Mouse (Mus musculus) kidney, postnatal 10 days (tissue): Measurements from ENCODE around the gene Olfr107.

Experiments
- DNase-seq: peaks from one replicate; pipeline ENCODE4 v3.0.0; 2021; ENCODE audit warnings: mixed read lengths

The Olfr107 gene

DNA sequence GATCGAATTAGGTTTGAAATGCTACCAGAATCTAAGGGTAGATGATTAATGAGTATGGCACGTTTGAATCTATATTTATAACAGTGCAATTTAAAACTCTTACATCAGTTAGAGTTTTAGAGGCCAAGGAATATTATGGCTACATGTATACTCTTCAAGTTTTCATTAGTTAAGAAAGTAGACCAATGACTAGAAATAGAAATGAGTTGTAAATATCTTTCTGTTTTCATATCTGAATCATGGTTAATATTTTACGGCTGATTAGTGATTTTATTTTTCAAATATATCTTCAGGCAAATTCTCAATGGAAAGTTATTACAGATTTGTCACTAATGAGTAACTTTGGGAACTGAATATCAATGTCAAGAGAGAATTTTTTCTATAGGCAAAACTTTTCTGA lies at the start of gene Olfr107:
TSS of gene Olfr107 (plus strand) at position 301 of the 400 bp plus-strand sequence.
- DNase-seq = no peak

DNA sequence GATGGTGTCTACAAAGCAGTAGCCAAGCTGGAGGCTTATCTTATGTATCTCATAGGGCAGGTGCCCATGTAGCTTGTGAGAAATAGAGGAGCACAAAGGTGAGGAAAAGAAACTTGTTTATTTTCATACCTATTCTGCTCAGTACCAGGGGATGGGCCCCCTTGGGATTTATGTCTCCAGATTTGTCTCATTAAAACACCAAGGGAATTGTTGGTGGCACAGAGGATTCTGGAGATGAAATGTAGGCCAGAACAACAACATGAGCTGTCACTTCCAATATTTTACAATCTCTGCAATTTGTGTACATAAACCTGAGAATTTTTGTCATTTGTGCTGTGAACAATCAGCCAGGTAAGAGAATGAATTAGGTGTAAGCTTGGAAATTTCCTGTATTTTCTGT lies 39.7 kb upstream of the Olfr107 start, which contains the start of gene Olfr104-ps:
TSS of gene Olfr104-ps (plus strand) at position 301 of the 400 bp plus-strand sequence.
- DNase-seq = no peak

DNA sequence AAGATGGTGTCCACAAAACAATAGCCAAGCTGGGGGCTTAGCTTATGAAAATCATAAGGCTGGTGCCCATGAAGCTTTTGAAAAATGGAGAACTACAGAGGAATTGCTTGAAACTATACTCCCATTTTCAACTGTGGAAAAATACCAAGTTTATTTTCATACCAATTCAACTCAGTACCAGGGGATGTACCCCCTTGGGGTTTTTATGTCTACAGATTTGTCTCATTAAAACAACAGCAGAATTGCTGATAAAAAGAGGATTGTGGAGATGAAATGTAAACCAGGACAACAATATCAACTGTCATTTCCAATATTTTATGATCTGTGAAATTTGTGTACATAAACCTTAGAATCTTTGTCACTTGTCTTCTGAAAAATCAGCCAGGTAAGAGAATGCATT lies 20.3 kb upstream of the Olfr107 start, which contains the start of gene Olfr105-ps:
TSS of gene Olfr105-ps (plus strand) at position 301 of the 400 bp plus-strand sequence.
- DNase-seq = no peak

DNA sequence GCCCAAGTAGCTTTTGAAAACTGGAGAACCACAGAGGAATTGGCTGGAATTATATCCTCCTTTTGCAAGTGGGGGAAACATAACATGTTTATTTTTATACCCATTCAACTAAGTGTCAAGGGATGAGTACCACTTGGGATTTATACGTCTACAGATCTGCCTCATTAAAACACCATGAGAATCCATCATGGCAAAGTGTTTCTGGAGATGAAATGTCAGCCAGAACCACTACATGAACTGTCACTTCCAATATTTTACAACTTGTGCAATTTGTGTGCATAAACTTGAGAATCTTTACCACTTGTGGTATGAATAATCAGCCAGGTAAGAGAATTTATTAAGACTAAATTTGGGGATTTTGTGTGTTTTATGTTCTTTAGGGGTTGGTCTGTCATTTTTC lies 8.9 kb upstream of the Olfr107 start, which contains the start of gene Olfr106-ps:
TSS of gene Olfr106-ps (plus strand) at position 301 of the 400 bp plus-strand sequence.
- DNase-seq = no peak

DNA sequence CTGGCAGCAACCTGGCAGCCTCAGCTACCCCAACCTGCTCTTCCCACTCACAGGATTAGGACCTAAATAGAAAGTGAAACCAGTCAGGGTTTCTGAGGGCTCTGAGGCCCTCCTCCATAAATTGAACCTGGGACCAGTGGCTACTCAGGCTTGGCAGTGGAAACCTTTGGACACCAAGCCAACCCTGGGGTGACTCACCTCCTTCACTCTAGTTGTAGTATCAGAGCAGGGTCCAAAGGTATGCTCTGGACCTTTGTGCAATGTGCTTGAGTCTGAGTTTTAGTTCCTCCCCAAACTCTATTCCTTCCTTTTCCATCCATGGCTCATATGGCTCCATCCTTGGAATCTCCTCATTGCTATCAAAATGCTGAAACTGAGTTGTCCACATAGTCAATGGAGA lies 14.4 kb downstream of the Olfr107 start:
- DNase-seq = no peak

DNA sequence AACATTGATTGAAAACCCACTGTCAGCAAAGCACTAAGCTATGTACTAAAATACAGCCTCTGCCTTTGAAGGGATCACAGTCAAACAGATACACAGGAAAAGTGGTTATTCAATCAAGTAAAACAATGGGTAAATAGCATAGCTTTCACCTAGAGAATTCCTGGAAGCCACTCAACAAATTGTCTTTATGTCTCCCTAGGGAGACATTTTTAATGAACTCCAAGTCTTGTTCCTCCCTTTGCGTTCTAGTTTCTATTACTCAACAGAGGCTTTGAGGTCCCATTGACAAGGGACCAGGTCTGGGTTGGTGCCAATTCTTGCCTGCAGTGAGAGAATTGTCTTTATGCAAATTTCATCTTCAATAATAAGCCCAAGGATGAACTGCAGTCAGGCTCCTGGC lies 46.2 kb downstream of the Olfr107 start, which contains the start of gene Olfr108:
TSS of gene Olfr108 (plus strand) at position 301 of the 400 bp plus-strand sequence.
- no peak for DNase-seq
